Mouse (Mus musculus): Measurements from ENCODE around the gene Gm9376. TPM values are rescaled to one million over a fixed set of nuclear protein-coding genes. Genes with fewer than 3 reads are reported as not detected.

Gm9376 gene
- total RNA-seq (2014; fragmentation: Nextera tagmentation) (not detected in 2 replicates), total RNA-seq (2017) (not detected in 2 replicates), polyA plus RNA-seq (2012) (not detected in 2 replicates)

DNA sequence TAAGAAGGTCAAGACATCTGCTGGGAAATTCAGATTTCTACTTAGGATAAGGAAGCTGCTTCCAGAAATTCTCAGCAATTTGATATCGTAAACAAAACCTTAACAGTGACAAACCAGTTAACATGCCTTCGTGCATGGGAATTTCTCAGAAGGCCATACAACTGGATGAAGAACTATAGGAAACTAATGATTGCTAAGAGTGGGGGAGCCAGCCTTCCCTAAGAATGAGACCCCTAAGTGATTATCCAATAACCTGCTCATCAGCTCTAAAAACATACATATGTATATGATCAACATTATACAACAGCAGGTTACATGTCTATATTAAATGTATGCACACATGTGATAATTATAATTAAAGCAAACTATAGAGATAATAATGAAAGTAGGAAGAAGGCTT, at the start of gene Gm9376:
Gm9376 (plus strand) TSS at position 301 of the 400 bp plus-strand sequence.
- DNase-seq (ENCODE audit: low spot score) (no peak), ATAC-seq (ENCODE audit: extremely low read depth, insufficient number of reproducible peaks, low FRiP score, poor library complexity, severe bottlenecking) (no peak)
- Histone ChIP-seq H3K36me3 (replicated peaks) (no peaks in the 10 kb centered on the region), H3K4me1 (ENCODE audit: insufficient read depth, low read depth, low read length) (no peaks in the 10 kb centered on the region), H3K27me3 (ENCODE audit: insufficient read depth, low read length) (no peaks in the 10 kb centered on the region), H3K9me3 (replicated peaks) (no peaks in the 10 kb centered on the region), H3K4me3 (ENCODE audit: low read depth, low read length) (no peak within 1 kb of the TSS)
- TF ChIP-seq TAL1 (conservative IDR thresholded peaks at IDR 0.05; ENCODE audit: low read depth, low read length) (no peak), POLR2AphosphoS5 (IDR thresholded peaks at IDR 0.05; ENCODE audit: insufficient replicate concordance, low read depth, low read length) (no peak), CTCF (IDR thresholded peaks at IDR 0.05; ENCODE audit: low read depth, low read length) (no peak), GATA2 (IDR thresholded peaks at IDR 0.05; ENCODE audit: borderline replicate concordance, low read depth, low read length) (no peak), GATA1 (IDR thresholded peaks at IDR 0.05; ENCODE audit: borderline replicate concordance, low read length) (no peak)

- peaks cover 9% of the 10 kb centered on the region for H3K4me1 ChIP-seq (ENCODE audit: insufficient read depth, low read depth, low read length)
- H3K9me3 ChIP-seq (replicated peaks) = no peaks in the 10 kb centered on the region
- no peak for DNase-seq (ENCODE audit: low spot score)
- no peak for ATAC-seq (ENCODE audit: extremely low read depth, insufficient number of reproducible peaks, low FRiP score, poor library complexity, severe bottlenecking)
- TF ChIP-seq CTCF (IDR thresholded peaks at IDR 0.05; ENCODE audit: low read depth, low read length) (peak; percentile 16; the same call in 1 of the 2 replicates), TAL1 (conservative IDR thresholded peaks at IDR 0.05; ENCODE audit: low read depth, low read length) (no peak), GATA2 (IDR thresholded peaks at IDR 0.05; ENCODE audit: borderline replicate concordance, low read depth, low read length) (no peak), GATA1 (IDR thresholded peaks at IDR 0.05; ENCODE audit: borderline replicate concordance, low read length) (no peak)
- H3K36me3 ChIP-seq (replicated peaks) = no peaks in the 10 kb centered on the region
- peaks cover 28% of the 10 kb centered on the region for H3K27me3 ChIP-seq (ENCODE audit: insufficient read depth, low read length)
- no peak overlapping the region for H3K4me3 ChIP-seq (ENCODE audit: low read depth, low read length)
Observed at GRCm38 (mm10) chr14:118220885-118221284, 45.9 kb upstream of the Gm9376 start.

GRCm38 (mm10) chr14:118225061-118225743, 41.6 kb upstream of the Gm9376 start:
- TF ChIP-seq TAL1 (conservative IDR thresholded peaks at IDR 0.05; ENCODE audit: low read depth, low read length) = no peak
- TF ChIP-seq GATA1 (IDR thresholded peaks at IDR 0.05; ENCODE audit: borderline replicate concordance, low read length) = no peak
- no peak for TF ChIP-seq CTCF (IDR thresholded peaks at IDR 0.05; ENCODE audit: low read depth, low read length)
- TF ChIP-seq POLR2AphosphoS5 (IDR thresholded peaks at IDR 0.05; ENCODE audit: insufficient replicate concordance, low read depth, low read length) = no peak
- no peak for TF ChIP-seq GATA2 (IDR thresholded peaks at IDR 0.05; ENCODE audit: borderline replicate concordance, low read depth, low read length)
- peaks cover 51% of the 10 kb centered on the region for H3K27me3 ChIP-seq (ENCODE audit: insufficient read depth, low read length)
- DNase-seq (ENCODE audit: low spot score) (no peak), ATAC-seq (ENCODE audit: extremely low read depth, insufficient number of reproducible peaks, low FRiP score, poor library complexity, severe bottlenecking) (no peak)
- peaks cover 16% of the 10 kb centered on the region for H3K4me1 ChIP-seq (ENCODE audit: insufficient read depth, low read depth, low read length)
- no peak overlapping the region for H3K4me3 ChIP-seq (ENCODE audit: low read depth, low read length)
- H3K9me3 ChIP-seq (replicated peaks) = no peaks in the 10 kb centered on the region
- H3K36me3 ChIP-seq (replicated peaks) = no peaks in the 10 kb centered on the region

DNA sequence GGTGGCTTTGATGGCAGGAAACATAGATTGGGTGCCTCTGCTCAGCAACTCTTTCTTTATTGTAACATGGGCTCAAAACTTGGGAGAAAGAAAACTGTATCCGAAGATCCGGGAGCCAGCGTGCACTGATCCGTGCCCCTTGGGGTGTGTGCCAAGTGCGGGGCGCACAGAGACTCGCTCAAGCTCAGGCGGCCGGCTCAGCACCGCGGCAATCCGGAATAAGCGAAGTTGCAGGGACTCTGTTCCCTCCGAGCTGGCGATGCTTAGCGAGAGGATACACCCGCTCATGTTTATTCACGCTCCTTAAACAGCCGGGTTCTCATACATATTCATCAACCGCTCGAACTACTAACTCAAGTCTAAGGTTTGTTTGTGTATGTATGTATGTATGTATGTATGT, 40.8 kb upstream of the Gm9376 start:
- peak overlapping the region; percentile 62; the same call in 1 of the 2 replicates for H3K4me3 ChIP-seq (ENCODE audit: low read depth, low read length)
- TF ChIP-seq CTCF (IDR thresholded peaks at IDR 0.05; ENCODE audit: low read depth, low read length) (no peak), POLR2AphosphoS5 (IDR thresholded peaks at IDR 0.05; ENCODE audit: insufficient replicate concordance, low read depth, low read length) (no peak), GATA2 (IDR thresholded peaks at IDR 0.05; ENCODE audit: borderline replicate concordance, low read depth, low read length) (no peak)
- no peaks in the 10 kb centered on the region for H3K36me3 ChIP-seq (replicated peaks)
- peak; percentile 48 for DNase-seq (ENCODE audit: low spot score)
- peaks cover 16% of the 10 kb centered on the region for H3K4me1 ChIP-seq (ENCODE audit: insufficient read depth, low read depth, low read length)
- peaks cover 53% of the 10 kb centered on the region for H3K27me3 ChIP-seq (ENCODE audit: insufficient read depth, low read length)
- ATAC-seq (ENCODE audit: extremely low read depth, insufficient number of reproducible peaks, low FRiP score, poor library complexity, severe bottlenecking) = no peak
- H3K9me3 ChIP-seq (replicated peaks) = no peaks in the 10 kb centered on the region

DNA sequence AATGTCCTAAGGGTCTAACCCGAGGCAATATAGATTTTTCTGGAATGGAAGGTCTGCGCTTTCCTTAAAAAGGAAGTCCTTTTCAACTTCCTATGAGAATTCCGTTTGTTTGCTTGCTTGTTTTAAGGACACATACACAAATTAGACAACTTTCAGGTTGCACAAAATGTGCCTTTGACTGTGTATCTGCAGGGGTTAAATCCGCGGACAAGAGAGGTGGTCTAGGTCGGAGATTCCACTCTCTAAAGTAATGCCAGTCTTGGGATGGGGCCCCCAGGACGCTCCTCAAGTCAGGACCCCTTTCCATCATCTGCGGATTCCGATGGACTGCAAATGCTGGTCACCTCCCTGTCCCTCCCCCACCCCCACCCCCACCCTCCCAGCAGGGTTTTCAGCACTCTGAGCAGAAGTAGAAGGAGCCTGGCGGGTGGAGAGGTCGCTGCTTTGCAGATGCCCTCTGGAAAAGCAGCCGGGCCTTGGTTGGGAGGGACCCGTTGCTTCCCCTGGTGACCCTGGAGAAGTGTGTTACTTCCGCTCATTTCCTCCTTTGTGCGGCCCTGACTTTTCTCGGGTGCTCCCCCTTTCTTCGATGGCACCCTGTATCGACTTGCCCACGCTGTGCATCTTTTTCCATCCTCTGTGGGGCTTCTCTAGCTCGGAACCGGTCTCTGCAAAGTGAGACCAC, 40.1 kb upstream of the Gm9376 start:
- Histone ChIP-seq H3K9me3 (replicated peaks) (no peaks in the 10 kb centered on the region), H3K27me3 (ENCODE audit: insufficient read depth, low read length) (peaks cover 56% of the 10 kb centered on the region), H3K4me1 (ENCODE audit: insufficient read depth, low read depth, low read length) (peaks cover 22% of the 10 kb centered on the region), H3K4me3 (ENCODE audit: low read depth, low read length) (no peak overlapping the region), H3K36me3 (replicated peaks) (no peaks in the 10 kb centered on the region)
- no peak for DNase-seq (ENCODE audit: low spot score)
- ATAC-seq (ENCODE audit: extremely low read depth, insufficient number of reproducible peaks, low FRiP score, poor library complexity, severe bottlenecking) = no peak
- TF ChIP-seq GATA2 (IDR thresholded peaks at IDR 0.05; ENCODE audit: borderline replicate concordance, low read depth, low read length) (no peak), CTCF (IDR thresholded peaks at IDR 0.05; ENCODE audit: low read depth, low read length) (no peak), GATA1 (IDR thresholded peaks at IDR 0.05; ENCODE audit: borderline replicate concordance, low read length) (no peak), TAL1 (conservative IDR thresholded peaks at IDR 0.05; ENCODE audit: low read depth, low read length) (no peak), POLR2AphosphoS5 (IDR thresholded peaks at IDR 0.05; ENCODE audit: insufficient replicate concordance, low read depth, low read length) (no peak)

DNA sequence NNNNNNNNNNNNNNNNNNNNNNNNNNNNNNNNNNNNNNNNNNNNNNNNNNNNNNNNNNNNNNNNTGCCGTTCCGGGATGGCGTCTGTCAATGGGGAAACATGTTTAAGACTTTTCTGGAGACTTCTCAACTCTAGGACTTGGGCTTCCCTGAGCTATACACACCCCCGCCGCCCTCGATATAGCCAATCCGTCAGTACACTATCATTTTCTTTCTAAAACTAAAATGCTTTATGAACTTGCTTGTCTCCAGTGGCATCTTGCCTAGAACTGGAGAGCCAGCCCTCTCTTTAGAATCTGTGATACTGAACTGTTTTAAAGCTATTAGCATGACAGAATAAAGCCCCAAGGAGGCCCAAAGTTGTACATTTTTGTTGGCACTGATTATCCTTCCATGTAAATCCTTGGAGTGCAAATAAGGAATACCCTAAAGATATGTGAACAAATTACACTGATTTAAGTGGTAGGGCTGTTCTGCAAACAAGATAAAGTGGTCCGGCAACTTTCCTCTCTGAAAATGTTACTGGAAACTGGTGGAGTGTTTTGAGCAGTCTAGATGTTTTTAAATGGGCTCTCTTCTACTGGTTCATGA, 34.3 kb upstream of the Gm9376 start:
- peaks cover 28% of the 10 kb centered on the region for H3K9me3 ChIP-seq (replicated peaks)
- no peak for DNase-seq (ENCODE audit: low spot score)
- H3K4me3 ChIP-seq (ENCODE audit: low read depth, low read length) = no peak overlapping the region
- H3K36me3 ChIP-seq (replicated peaks) = peaks cover 9% of the 10 kb centered on the region
- TF ChIP-seq TAL1 (conservative IDR thresholded peaks at IDR 0.05; ENCODE audit: low read depth, low read length) (no peak), GATA1 (IDR thresholded peaks at IDR 0.05; ENCODE audit: borderline replicate concordance, low read length) (no peak), GATA2 (IDR thresholded peaks at IDR 0.05; ENCODE audit: borderline replicate concordance, low read depth, low read length) (no peak), POLR2AphosphoS5 (IDR thresholded peaks at IDR 0.05; ENCODE audit: insufficient replicate concordance, low read depth, low read length) (no peak), CTCF (IDR thresholded peaks at IDR 0.05; ENCODE audit: low read depth, low read length) (no peak)
- H3K27me3 ChIP-seq (ENCODE audit: insufficient read depth, low read length) = peaks cover 56% of the 10 kb centered on the region
- ATAC-seq (ENCODE audit: extremely low read depth, insufficient number of reproducible peaks, low FRiP score, poor library complexity, severe bottlenecking) = no peak
- H3K4me1 ChIP-seq (ENCODE audit: insufficient read depth, low read depth, low read length) = peaks cover 20% of the 10 kb centered on the region

Measured in G1E (cell line).